Mouse (Mus musculus) urinary bladder, postnatal 14 days (tissue): ENCODE results near the gene Hist1h4f.

Source experiments
- DNase-seq: peaks from one replicate; pipeline ENCODE4 v3.0.0; 2021; ENCODE audit warnings: low spot score

The Hist1h4f gene

DNA sequence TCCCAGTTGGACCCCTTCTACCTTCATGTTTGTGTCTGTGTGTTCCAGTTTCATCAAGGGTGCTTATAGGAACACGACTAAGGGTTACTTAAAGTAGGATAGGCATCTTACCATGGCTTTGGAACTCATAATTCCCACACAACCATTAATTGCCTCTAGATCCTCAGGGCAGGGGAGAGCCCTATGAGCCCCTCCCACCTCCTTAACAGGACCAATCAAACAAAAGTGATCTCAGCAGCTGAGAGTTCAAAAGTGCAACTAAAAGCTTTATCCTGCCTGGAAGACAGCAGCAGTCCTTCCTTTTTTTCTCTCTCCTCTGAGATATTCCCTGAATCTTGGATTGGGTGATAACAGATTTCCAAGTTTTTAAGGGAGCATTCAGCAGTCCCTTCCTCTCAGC lies 41.3 kb downstream of the Hist1h4f start:
- no peak for DNase-seq

DNA sequence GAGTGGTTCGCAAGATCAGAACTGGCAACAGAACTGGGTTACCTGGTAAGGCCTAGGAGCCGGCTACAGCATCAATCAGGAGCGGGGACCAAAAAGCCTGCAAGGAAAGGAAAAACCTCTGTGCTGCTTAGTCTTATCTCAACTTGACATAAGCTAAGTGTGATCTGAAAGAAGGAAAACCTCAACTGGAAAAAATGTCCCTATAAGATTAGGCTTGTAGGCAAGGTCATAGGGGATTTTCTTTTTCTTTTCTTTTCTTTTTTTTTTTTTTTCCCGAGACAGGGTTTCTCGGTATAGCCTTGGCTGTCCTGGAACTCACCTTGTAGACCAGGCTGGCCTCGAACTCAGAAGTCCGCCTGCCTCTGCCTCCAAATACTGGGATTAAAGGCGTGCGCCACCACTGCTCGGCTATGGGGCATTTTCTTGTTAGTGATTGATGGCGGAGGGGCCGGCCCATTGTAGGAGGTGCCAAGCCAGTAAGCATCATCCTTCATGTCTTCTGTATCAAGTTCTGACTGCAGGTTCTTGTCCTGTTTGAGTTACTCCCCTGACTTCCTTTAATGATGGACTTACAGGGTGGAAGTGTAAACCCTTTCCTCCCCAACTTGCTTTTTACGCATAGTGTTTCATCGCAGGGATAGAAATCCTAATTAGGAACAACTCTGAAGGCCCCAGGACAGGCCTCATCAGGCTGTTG lies 44.5 kb downstream of the Hist1h4f start:
- DNase-seq = no peak

DNA sequence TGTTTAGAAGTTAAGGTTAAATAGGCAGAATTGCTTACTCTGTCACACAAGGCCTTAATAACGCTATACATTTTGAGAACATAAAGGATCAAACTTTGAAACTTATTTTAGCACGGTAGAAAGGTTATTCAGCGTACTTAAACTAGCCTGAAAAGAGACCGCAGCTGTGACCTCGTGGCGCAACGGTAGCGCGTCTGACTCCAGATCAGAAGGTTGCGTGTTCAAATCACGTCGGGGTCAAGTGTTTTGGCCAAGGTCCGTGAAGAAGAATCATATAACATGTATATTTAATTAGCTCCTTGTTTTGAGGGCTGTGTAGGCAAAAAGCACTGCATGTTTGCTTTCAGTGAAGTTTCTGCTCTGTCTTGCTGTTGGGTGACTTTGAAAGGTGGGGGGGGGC lies 45.1 kb downstream of the Hist1h4f start:
- no peak for DNase-seq

DNA sequence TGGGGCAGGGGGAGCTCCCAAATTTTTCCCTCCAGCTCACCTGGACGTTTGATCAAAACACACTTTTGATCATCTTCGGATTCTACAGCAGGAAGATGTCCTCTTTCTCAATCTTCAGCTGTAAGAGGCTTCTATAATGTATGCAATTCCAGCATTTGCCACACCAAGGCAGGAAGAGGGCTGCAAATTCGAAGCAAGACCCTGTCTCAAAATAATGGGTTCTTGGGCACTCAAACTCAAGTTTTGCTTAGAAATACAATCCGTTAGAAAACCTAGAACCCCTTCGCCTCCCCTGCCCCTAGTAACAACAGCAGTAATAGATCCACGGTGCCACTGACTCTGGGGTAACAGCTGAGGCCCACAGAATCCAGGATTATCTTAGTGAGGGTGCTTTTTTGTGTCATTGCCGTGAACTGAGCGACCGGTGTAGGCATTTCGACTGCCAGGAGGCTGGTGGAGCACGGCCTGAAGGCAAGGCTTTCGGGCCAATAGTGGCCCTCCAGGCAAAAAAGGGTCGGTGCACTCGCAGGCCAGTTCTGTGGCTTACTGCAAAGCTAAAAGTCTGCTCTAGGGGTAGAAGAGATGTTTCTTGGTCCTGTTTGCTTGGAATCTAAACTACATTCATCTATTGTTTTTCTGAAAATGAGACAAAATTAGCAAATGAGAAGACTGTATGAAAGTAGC lies 45.6 kb downstream of the Hist1h4f start:
- no peak for DNase-seq

DNA sequence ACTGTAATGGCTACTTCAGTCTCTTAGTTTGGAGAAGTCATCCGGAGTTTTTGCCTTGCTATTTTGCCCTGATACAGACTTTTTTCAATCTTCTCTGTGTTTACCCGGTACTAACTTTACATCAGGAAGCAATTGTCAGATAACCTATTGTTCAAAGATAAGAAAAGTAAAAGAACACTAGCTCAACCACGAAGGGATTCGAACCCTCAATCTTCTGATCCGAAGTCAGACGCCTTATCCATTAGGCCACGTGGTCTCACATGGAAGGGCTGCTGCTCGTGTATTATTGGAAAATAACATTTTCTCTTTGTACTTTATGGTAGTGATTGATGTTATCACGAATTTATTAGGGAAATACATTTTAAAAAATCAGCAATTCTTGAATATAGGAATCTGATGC lies 47.7 kb downstream of the Hist1h4f start:
- DNase-seq = peak; percentile 53

DNA sequence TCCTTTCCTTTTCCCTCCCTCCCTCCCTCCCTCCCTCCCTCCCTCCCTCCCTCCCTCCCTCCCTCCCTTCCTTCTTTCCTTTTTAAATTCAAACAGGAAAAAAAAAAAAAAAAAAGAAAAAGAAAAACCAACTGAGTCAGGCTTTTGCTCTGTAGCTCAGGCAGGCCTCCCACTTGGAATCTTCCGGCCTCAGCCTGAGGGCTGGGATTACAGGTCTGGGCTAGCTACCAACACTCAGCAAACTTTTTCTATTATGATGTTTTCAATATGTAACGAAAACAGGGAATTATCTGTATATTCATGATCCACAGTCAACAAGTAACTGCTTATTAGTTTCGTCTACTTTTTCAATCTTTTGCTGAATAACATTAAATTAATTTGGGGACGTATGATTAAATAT lies 48.5 kb downstream of the Hist1h4f start:
- DNase-seq = no peak

DNA sequence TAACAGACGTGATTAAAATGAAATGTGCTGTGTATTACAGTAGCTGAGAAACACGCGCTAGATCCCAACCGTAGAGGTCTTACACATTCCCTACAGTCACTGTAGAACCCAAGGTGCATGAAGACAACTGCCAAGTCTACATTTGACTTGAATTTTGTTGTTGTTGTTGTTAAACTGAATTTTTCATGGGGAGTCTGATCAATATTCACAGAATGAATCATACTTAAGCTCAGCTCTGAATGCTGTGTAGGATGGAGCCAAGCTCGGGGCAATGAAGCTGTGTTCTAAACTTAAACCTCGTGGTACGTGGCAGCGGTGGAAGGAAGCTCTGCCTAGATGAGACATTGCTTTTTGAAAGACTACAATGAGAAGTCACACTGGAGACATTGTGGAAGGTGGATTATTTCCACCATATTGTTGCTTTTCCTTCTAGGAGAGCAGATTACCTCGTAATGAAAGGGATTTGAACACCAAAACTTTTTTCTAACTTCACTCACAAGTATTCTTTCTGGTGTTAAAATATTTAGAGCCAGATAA lies 49.3 kb downstream of the Hist1h4f start:
- DNase-seq = no peak

DNA sequence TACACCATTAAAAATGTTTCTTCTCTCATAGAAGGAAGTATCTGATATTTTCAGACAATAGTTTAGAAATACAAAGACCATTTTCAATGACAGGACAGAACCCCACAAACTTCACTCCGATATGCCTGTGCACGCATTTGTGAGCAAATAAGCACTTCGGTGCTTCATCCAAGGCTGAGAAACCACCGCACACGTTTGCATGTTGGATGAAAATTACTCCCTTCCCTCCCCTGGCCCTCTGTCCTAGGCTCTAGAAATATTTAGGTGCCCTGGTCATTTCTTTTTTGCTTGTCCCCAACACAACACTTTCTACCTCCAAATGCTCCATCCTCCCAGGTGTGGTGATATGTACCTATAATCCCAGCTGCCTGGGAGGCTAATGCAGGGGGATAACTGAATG lies 49.9 kb downstream of the Hist1h4f start:
- DNase-seq = no peak
